Mouse (Mus musculus) left cerebral cortex, postnatal 4 days (tissue): Measurements from ENCODE around the gene Hspa14. TPM values are rescaled to one million over a fixed set of nuclear protein-coding genes. Genes with fewer than 3 reads are reported as not detected.

Experiments
- total RNA-seq, 2 experiments: library from RNA; stranded (reverse); gene quantifications; 2 replicates each; pipeline ENCODE4 v1.2.3; 2021

Gene Hspa14
- total RNA-seq, 2 experiments from 2014 or later, result 51.3 to 53.0 TPM

Other genes with a start within 250 kb of the Hspa14 start
- 100 to 1,000 TPM in 1 of 2 experiments, 10 to 100 TPM in 1; 94.1 to 106 TPM for gene Nmt2, start 228.6 kb downstream of the Hspa14 start, total RNA-seq
- 1 to 10 TPM; 8.4 to 8.7 TPM for gene Rpp38, start 180.2 kb downstream of the Hspa14 start, total RNA-seq
- 1 to 10 TPM in 1 of 2 experiments, under 1 TPM in 1; 0.82 to 1.0 TPM for gene Acbd7, start 176.6 kb downstream of the Hspa14 start, total RNA-seq
- gene Olah, start 115.6 kb downstream of the Hspa14 start, total RNA-seq, result under 1 TPM in 1 of 2 experiments, not detected in 1; 0.30 TPM
- gene Meig1, start 90.2 kb downstream of the Hspa14 start, total RNA-seq, result 1 to 10 TPM; 3.5 to 4.3 TPM
- gene Dclre1c, start 88.7 kb downstream of the Hspa14 start, total RNA-seq, result 10 to 100 TPM; 11.5 to 11.9 TPM
- 1 to 10 TPM; 4.9 to 5.5 TPM for gene Suv39h2, start 37.8 kb downstream of the Hspa14 start, total RNA-seq
- 1 to 10 TPM; 8.9 to 9.5 TPM for gene Gm45902, start within 50 bp of the Hspa14 start, total RNA-seq
- under 1 TPM; 0.40 to 0.44 TPM for gene Cdnf, start 216 bp upstream of the Hspa14 start, total RNA-seq
- gene Fam107b, start 57.7 kb upstream of the Hspa14 start, total RNA-seq, result 10 to 100 TPM; 25.0 to 34.8 TPM